Mouse (Mus musculus): Measurements from ENCODE around the gene Rasgrf2.

Rasgrf2 gene

DNA sequence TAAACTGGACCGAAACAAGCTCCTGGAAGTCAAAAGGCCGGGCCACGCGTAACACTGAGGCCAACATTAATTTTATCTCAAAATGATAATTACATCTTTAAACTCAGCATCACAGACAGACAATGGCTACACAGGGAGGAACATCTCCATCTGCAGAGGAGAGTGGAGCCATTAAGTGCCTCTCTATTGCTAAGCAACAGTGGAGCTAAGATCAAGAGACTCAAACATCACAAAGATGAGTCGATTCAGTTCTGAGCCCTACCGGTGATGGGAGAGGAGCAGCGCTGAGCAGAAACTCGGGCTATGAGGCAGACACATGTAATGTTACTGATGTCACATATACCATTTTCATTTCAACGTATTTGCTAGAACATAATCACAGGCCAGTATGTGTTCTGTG is 191.3 kb downstream of the Rasgrf2 start:
- DNase-seq: no peak

DNA sequence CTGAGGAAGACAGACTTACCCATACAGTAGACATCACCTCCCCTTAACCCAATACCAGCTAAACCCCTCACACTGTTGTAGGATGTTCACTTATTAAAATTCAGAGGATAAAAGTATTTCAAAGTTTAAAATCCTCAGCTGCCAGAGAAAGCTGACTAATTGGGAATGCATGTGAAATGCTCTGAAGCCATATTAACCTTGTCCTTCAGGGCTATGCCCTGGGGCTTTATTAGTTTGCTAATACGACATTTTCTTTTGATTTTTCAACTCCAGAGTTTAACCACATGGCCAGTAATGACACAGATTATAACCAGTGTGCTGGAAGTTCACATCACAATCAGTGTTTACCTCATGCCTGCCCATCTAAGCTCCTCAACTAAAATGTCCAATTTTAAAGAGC is 192.6 kb downstream of the Rasgrf2 start:
- DNase-seq: no peak

DNA sequence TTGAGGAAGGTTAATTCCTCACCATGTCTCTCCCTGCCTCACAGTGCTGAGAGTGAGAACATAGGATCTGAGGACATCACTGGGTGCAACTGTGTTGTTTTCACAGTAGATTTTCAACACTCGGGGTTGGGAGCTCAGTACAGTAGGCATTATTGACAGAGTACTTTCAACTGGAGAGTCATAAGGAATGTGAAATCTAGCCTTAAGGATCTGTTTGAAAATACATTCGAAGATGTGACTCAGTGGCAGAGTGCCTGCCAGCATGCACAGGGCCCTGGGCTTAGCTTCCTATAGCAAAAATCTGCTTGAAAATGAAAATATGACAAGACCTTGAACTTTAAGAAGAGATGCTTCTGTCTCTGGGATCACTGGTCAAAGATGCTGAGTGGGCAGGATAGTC is 194.2 kb downstream of the Rasgrf2 start:
- DNase-seq: no peak

DNA sequence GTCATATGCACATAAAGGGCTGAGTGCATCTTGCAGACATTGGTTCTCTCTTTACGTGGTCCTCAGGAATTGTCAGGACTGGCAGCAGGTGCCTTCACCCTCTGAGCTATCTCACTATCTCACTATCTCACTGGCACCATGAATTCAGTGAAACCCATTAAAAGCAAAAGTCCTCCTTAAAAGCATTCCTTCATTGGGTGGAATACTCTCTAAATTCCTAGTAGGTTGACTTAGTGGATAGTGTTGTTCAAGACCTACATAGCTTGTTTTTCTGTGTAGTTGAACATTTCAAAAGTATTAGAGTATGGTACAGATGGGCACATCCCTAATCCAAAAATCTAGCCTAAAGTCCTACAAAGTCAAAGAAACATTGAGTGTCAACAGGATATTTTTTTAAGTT is 199.3 kb downstream of the Rasgrf2 start:
- DNase-seq: no peak

DNA sequence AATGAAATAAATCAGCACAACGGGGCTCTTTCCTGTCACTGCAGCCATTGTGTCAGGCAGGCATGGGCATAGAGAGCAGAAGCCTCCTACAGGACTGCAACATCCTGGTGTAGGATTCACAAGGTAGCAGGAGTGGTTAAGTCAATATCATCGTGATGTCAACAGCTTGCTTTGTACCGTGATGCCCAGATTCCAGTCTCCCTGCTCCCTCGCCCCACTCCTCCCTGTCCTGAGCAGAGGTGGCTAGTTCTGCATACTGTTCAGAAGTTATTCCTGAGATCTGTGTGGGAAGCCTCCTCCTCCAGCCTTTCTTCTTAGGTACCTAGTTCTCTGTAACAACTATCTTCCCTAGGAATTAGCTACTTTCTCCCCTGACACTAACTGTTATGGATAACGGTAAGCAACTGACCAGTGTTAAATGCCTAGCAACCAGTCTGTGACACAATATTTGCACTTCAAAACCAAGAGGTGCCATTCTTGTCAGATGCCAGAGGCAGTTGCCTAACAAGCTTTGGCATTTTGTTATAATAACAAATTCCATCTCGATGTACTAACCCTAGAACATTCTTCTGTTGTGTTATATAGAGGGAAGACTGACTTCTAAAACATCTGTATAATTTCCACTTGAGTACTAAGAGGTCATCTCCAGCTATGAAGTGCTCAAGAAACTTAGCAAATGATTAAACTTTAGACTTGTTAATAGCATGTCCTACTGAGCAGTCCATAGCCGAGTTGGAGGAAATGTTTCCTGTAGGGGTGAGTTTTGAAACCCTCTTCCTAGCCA is 201.3 kb downstream of the Rasgrf2 start:
- no peak for DNase-seq

DNA sequence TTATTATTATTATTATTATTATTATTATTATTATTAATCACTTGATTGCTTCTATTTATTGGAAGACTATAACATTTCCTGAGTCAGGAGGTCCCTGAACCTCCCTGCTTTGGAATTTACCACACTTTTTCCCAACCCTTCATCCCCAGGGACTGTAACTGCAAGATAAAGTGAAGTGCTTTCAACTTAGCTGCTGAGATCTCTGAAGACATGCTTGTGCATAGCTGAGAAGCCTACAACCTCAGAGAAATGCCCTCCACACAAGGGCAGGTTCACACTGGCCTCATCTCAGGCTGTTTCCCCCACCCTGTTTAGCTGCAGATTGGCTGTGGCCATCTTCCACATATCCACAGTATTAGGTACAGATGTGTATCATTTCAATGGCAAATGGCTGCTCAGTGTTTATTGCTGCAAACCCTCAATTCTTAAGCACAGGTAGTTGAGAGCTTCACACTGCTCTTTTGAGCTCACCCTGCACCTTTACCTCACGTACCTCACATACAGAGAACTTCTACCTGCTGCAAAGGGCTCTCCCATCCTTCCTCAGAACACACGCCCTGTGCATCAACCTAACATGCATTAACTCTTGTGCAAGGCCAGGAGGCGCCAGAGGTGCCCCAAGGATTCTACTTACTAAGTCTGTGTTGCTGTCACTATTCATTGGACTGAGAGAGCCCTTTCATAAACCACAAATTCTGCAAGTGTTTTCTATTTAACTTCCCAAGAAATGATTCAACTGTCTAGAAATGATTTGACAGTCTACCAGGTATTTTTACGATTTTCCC is 202.7 kb downstream of the Rasgrf2 start:
- DNase-seq: no peak

DNA sequence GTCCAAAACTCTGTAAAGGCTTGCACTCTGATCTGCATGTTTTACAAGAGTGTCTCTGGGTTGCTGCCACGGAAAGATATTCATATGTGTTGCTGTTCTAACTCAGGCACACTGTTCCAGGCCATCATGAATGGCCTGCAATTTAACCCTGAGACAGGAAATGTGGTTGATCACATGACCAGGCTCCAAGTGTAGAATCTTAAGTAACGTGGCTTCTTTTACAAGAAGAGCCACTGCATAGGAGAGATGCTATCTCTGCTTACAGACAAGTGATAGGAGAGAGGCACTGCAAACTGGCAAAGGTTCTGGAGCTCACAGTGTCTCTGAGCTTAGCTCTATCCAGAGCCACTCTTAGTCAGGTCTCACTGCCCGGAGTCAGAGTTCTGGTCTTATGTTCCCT is 210.4 kb downstream of the Rasgrf2 start:
- no peak for DNase-seq

DNA sequence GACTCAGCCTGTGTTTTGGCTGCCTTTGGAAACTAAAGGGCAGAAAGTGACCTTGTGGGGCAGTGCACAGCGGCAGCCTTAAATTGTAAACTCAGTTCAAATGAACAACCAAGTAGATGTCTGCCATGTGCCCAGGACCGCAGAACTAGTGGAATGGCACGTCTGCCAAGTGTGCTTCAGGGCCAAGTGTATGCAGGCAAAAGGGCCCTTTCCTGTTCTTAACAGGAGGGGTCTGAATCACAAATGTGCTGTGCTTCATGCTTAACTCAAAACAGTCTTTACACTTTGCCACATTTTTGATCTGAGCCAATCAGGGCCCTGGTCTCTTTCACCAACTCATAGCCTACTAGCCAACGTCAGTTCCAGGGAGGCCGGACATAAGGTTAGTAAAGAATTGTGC is 212.7 kb downstream of the Rasgrf2 start:
- DNase-seq: no peak

DNA sequence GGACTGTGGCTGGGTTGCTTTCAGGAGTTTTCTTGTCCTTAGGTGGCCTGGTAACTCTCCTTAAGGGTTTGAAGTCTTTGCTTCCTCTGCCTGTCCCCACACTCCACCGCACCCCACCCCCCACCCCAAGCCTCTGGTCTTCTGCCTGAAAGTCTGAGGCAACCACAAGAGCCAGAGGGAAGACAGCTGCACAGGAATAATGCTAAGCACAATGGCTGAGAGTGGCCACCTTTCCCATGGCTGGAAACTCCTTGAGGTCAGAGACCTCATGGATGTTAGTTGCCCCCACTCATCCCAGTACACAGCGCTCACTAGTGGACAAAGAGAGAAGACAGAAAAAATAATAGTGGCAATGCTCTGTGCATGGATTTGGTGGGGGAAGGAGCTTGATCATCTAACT is 213.6 kb downstream of the Rasgrf2 start:
- no peak for DNase-seq

DNA sequence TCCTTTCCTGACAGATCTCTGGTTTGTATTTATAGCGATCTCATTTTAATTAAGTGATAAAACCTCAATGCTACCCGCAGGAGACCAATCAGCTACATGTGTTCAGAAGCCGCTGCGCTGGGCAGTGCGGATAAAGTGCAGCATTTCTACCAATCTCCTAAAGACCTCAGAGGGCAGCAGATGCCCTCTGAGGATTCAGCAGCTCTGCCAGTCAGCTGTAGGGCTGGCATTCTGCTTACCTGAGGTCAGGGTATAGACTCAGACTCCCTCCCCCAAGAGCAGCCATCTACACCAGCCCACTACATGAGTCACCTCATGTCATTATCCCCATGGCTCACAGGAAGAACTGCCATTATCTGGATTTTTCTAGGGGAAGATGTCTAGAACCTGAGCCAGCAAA is 215.1 kb downstream of the Rasgrf2 start:
- no peak for DNase-seq

DNA sequence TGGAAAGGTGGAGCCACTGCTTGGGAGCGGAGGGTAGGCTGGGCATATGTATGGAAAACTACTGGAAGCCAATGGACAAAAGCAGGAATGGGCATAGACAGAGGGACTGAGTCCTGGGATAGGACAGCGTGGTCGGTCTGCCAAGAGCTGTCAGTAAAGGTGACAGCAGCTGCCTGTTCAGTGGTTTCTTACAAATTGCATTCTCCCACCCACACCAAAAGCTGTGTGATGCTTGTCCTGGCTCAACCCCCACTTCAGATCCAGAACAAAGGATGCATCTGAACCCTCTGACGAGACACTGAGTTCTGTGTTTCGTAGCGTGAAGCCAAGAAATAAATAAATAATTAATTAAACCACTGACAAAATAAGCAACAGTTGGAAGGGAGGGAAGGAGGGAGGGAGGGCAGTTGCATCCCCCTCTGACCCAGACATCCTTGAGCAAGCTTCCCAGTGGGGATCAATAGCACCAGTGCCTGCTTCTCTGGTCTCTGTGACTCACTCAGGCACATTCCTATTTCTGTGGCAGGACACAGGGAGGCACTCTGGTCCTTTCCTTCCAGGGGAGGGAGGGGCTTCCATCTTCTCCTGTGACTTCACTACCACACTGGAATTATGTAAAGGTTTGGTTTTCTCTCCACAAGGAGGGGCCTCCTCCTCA is 215.7 kb downstream of the Rasgrf2 start:
- no peak for DNase-seq

DNA sequence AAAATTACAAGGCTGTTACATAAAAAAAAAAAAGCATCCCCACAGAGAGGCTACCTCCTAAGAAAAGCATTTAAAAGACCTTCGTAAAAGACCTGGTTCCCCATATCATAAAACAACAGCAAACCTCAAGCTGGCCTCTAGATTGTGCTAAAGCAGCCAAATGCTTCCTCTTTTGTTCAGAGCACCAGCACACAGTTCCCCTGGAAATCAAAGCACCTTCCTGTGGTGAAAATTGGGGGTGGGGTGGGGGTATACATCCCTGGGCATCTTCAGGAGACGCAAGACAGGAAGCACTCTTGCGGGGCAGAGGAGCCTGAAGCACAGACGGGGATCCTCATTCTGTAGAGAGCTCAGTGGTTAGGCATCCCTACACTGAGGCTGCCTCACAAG is 216.3 kb downstream of the Rasgrf2 start:
- DNase-seq: no peak

DNA sequence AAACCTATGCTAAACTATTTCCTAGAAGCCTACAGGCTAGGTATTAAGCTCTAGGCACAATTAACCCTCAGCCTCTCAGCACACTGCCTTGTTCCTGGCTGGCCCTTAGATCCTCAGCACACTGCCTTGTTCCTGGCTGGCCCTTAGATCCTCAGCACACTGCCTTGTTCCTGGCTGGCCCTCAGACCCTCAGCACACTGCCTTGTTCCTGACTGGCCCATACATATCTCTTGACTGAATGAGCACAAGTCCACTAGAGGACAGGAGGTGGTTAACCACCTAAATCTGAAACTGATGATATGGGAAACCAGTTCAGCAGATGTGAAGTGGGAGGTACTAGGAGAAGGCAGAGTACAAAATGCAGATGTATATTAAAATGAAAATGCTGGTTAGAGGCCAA is 219.8 kb downstream of the Rasgrf2 start:
- no peak for DNase-seq

DNA sequence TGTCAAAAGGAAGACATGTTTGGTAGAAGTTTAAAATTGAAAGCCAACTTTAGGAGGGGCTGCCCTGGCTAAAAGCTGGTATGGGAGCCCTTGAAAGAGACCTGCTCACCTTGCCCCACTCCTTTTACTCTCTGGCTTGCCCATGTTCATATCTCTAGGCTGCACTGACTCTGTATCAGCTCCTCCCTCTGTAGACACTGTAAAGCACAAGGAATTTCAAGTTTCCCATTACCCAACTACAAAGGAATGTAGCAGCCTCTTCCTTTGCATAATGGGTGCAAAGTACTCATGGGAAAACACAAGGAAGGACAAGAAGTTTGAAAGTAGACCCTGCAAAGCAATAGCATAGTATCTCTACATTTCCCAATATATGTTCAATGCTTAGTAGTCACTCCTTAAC is 220.2 kb downstream of the Rasgrf2 start:
- no peak for DNase-seq

DNA sequence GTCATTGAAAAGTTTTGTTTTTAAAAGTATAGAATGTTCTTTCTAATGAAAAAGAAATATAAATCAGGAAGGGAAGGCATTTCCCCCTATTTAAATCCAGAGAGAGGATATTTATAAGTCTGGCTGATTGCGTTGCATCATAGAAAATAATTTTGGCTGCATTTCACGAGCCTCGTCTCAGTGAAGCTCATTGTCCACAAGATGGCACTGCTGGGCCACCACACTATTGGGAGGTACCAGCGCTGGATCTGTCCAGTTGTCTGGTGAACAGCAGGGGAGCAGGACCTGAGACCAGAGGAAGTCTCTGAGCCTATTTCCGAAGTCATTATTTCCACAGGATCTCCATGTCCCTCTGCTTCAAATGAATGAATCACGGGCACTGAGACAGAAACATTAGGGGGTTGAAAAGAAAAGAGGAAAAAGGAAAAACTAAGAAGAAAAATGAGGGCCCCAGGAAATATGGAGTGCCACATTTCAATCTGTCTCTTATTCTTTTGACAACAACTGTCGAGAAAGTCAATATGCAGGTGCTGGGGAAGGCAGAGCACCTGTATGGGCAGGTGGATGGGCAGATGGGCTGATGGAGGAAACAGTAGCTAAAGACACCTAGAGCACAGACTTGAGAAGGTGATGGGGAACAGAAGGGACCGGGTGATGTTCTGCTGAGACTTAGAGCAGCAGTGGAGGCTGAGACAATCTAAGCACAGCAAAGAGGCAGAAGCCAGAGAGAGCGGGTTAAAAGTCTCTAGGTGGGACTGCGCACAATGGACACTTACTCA is 223.1 kb downstream of the Rasgrf2 start:
- DNase-seq: peak; percentile 46

DNA sequence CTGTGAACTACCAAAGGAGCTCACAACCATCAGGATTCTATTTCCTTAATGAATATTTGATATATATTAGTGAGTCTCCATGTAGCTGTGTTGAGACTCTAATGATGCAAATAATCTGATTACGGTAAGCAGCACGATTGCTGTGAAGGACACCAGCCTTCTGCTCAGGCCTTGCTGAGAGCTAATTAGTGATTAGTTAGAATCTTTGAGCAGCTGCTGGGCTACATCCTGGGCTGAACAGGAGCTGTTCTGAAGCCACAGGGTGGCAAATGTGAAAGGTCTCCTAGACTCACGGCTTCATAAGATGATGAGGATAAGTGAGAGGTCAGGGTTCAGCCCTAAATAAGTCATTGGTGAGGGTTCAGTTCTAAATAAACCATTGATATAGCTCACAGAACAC is 225.1 kb downstream of the Rasgrf2 start:
- no peak for DNase-seq

DNA sequence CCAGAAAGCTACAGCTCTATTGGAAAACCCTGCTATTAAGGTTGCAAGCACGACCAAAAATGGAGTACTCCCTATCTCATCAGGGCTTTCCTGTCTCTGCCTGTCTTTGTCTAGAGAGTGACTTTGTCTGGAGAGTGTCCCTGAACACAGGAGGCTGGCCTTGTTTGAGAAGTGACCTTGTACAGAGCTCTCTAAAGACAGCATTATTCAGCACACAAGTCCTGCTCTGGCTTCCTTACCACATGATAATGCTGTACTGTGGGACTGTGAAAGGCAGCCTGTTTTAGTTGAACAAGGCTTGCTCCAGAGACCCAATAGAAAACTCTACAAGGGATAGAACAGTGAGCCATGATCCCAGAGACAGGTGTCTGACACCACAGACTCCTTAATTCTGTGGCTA is 235.0 kb downstream of the Rasgrf2 start:
- DNase-seq: no peak

DNA sequence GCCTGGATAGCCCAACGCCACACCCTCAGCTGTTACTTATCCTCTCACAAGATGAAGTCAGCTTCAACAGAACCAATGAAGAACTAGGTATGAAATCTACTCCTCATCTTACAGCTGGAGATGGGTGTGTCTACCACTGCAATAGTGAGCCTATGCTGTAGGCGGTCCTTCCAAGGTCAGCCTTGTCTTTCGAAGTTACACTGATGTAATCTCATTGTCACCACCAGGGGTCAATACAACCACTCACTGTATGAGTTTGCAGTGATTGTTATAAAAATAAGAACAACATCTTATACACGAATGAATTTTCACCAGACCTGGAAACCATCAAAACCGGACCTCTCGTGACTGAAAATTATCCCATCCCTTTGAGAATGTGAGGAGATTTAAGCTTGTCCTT is 238.3 kb downstream of the Rasgrf2 start:
- no peak for DNase-seq

DNA sequence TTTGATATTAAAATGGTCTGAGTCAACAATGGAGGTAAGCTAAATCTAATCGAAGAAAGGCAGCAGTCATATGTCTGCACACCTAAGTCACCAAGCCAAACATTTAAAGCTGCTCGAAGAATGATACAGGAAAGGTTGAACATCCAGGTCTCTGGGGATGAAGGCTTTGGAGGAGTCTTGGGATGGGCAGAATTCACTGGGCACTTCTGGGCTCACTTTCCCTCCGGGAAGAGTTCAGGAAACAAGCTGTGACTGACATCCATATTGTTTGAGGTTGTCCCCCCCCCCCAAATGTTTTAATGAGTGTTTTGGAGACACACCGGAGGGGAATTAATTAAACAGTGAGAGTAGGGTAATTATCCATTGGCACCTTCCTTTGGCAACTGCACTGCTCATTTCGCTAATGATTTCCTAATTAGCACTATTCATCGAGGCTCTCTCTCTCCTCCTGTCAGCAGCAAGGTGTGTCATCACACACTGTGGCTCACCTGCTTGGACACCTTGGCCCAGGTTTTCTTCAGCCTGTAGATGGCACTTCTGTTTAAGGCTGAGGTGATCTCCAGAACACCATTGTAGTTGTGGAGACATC is 241.3 kb downstream of the Rasgrf2 start:
- DNase-seq: no peak

DNA sequence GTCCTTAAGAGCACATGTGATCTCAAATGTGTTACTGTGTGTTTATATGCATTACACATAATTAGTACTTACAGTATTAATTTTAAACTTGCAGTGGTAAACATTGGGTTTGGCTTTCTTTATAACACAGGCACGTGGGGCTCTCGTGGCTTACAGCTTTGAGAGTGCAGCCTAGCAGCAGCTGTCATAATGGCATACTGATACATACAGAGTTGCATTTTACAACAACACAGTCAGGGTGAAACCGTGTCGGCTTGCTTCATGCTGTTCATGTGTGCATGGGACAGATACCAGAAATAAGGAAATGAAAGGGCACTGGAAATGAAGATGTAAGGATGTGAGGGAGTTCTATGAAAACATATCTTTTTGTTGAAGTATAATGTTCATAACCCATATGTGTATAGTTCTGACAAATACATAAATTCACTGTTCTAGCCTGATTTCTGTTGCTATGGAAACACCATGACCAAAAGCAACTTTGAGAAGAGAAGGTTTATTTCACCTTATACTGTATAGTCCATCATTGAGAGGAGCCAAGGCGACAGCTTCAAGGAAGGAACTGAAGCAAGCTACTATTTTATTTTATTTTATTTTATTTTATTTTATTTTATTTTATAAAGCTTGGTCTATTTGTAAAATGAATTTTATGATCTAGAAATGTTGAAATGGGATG is 246.6 kb downstream of the Rasgrf2 start:
- DNase-seq: no peak

DNA sequence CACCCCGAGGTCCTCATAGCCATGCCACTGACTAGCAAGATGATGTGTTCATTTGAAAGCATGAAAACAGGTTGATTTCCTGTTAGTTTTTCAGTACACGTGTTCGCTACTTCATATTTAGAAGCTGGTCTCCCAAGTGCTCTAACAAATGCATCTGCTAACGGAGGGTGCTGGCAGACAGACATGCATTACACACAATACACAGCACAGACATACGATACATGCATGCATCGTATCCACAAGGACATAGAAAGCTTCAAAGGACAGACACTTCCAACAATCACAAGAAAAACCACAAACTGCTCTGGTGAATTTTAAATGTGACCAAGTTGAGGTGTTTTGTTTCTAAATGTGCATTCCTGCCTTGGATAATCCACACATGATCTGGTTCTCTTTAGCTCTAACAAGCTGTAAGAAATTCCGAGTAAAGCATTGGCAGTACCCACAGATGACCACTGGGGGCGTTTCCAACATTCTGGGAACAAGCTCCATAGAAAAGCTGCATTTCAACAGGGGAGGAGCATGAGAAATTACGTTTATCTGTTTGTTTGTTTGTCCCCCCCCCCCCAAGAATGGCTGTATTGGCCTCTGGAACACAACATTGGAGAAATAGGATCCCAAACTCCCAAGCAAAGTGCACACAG is 249.5 kb downstream of the Rasgrf2 start:
- DNase-seq: peak; percentile 21

DNA sequence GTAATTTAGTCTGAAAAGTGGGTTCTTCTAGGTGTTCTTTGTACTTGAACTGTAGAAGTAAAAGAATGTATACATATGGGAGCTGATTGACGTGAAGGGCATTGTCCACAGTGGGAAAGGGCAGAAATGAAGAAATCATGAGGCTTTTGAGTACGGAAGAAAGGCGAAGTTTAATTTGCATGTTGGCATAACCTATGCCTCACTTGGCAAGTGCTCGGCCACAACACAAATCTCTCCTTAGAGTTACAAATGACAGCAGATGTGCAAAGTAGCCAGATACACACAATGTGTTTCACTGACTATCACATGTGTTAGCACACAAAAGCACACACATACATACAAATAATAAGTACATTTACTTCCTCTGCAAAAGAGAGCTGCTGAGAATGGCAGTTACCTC is 251.2 kb downstream of the Rasgrf2 start:
- DNase-seq: no peak
